Mouse (Mus musculus) induced T-regulatory cell, adult 2 months (primary cell): ENCODE measurements around the gene Itpr2.

ENCODE experiments used
- DNase-seq: peaks from one replicate; pipeline ENCODE4 v3.0.0-alpha.2; 2012; ENCODE audit warnings: low read depth

Itpr2 gene

GRCm38 (mm10) chr6:146501866-146502804, at the start of gene Itpr2:
Gene Itpr2 (minus strand): TSS chr6:146502223.
- DNase-seq, result peak; percentile 89

- no peak for DNase-seq
Observed at GRCm38 (mm10) chr6:146551326-146551725, 49.3 kb upstream of the Itpr2 start.

- DNase-seq, result peak; percentile 21
Observed at GRCm38 (mm10) chr6:146550421-146550820, 48.4 kb upstream of the Itpr2 start.

- DNase-seq, result no peak
Observed at GRCm38 (mm10) chr6:146545289-146545865, 43.4 kb upstream of the Itpr2 start.

- peak; percentile 35 for DNase-seq
Observed at GRCm38 (mm10) chr6:146544622-146545021, 42.6 kb upstream of the Itpr2 start.

- DNase-seq, result no peak
Observed at GRCm38 (mm10) chr6:146540386-146540785, 38.4 kb upstream of the Itpr2 start.

GRCm38 (mm10) chr6:146538661-146539060, 36.6 kb upstream of the Itpr2 start:
- no peak for DNase-seq

GRCm38 (mm10) chr6:146538071-146538470, 36.0 kb upstream of the Itpr2 start:
- DNase-seq, result no peak

GRCm38 (mm10) chr6:146537111-146537510, 35.1 kb upstream of the Itpr2 start:
- DNase-seq, result no peak

- no peak for DNase-seq
Observed at GRCm38 (mm10) chr6:146535501-146535900, 33.5 kb upstream of the Itpr2 start.

GRCm38 (mm10) chr6:146533146-146533545, 31.1 kb upstream of the Itpr2 start:
- DNase-seq, result no peak

- no peak for DNase-seq
Observed at GRCm38 (mm10) chr6:146530769-146531168, 28.7 kb upstream of the Itpr2 start.

- DNase-seq, result no peak
Observed at GRCm38 (mm10) chr6:146530363-146530762, 28.3 kb upstream of the Itpr2 start.

GRCm38 (mm10) chr6:146527537-146527936, 25.5 kb upstream of the Itpr2 start:
- no peak for DNase-seq

GRCm38 (mm10) chr6:146525500-146525899, 23.5 kb upstream of the Itpr2 start:
- no peak for DNase-seq

- DNase-seq, result peak; percentile 80
Observed at GRCm38 (mm10) chr6:146521456-146522245, 19.6 kb upstream of the Itpr2 start.

GRCm38 (mm10) chr6:146519019-146519418, 17.0 kb upstream of the Itpr2 start:
- DNase-seq, result no peak

- peak; percentile 54 for DNase-seq
Observed at GRCm38 (mm10) chr6:146515936-146516335, 13.9 kb upstream of the Itpr2 start.

GRCm38 (mm10) chr6:146514531-146514948, 12.5 kb upstream of the Itpr2 start:
- DNase-seq, result peak; percentile 27

GRCm38 (mm10) chr6:146513899-146514298, 11.9 kb upstream of the Itpr2 start:
- no peak for DNase-seq

- no peak for DNase-seq
Observed at GRCm38 (mm10) chr6:146513384-146513783, 11.4 kb upstream of the Itpr2 start.

GRCm38 (mm10) chr6:146511511-146511910, 9.5 kb upstream of the Itpr2 start:
- DNase-seq, result no peak
